Mouse (Mus musculus): Measurements from ENCODE around the gene Ddx41. TPM values are rescaled to one million over a fixed set of nuclear protein-coding genes. Genes with fewer than 3 reads are reported as not detected.

Ddx41 gene
- polyA plus RNA-seq, 1 experiment, result 16.0 TPM

GRCm38 (mm10) chr13:55557499-55557898, 21.0 kb upstream of the Ddx41 start:
- no peaks in the 10 kb centered on the region for H3K4me1 ChIP-seq (ENCODE audit: control insufficient read depth, insufficient read depth, insufficient read length, low read length)
- H3K4me3 ChIP-seq (ENCODE audit: insufficient read depth, low read depth, low read length), result no peak overlapping the region
- no peak overlapping the region for H3K27ac ChIP-seq (replicated peaks; ENCODE audit: low read depth, low read length)

GRCm38 (mm10) chr13:55555921-55556320, 19.5 kb upstream of the Ddx41 start:
- Histone ChIP-seq H3K4me3 (ENCODE audit: insufficient read depth, low read depth, low read length) (no peak overlapping the region), H3K4me1 (ENCODE audit: control insufficient read depth, insufficient read depth, insufficient read length, low read length) (no peaks in the 10 kb centered on the region), H3K27ac (replicated peaks; ENCODE audit: low read depth, low read length) (no peak overlapping the region)

GRCm38 (mm10) chr13:55549061-55549460, 12.6 kb upstream of the Ddx41 start:
- Histone ChIP-seq H3K4me3 (ENCODE audit: insufficient read depth, low read depth, low read length) (no peak overlapping the region), H3K27ac (replicated peaks; ENCODE audit: low read depth, low read length) (no peak overlapping the region), H3K4me1 (ENCODE audit: control insufficient read depth, insufficient read depth, insufficient read length, low read length) (no peaks in the 10 kb centered on the region)

GRCm38 (mm10) chr13:55548426-55548825, 12.0 kb upstream of the Ddx41 start:
- no peaks in the 10 kb centered on the region for H3K4me1 ChIP-seq (ENCODE audit: control insufficient read depth, insufficient read depth, insufficient read length, low read length)
- H3K27ac ChIP-seq (replicated peaks; ENCODE audit: low read depth, low read length), result no peak overlapping the region
- H3K4me3 ChIP-seq (ENCODE audit: insufficient read depth, low read depth, low read length), result no peak overlapping the region

GRCm38 (mm10) chr13:55547916-55548315, 11.5 kb upstream of the Ddx41 start:
- no peak overlapping the region for H3K4me3 ChIP-seq (ENCODE audit: insufficient read depth, low read depth, low read length)
- H3K27ac ChIP-seq (replicated peaks; ENCODE audit: low read depth, low read length), result no peak overlapping the region
- no peaks in the 10 kb centered on the region for H3K4me1 ChIP-seq (ENCODE audit: control insufficient read depth, insufficient read depth, insufficient read length, low read length)

GRCm38 (mm10) chr13:55544792-55545191, 8.3 kb upstream of the Ddx41 start:
- no peak overlapping the region for H3K4me3 ChIP-seq (ENCODE audit: insufficient read depth, low read depth, low read length)
- no peaks in the 10 kb centered on the region for H3K4me1 ChIP-seq (ENCODE audit: control insufficient read depth, insufficient read depth, insufficient read length, low read length)
- H3K27ac ChIP-seq (replicated peaks; ENCODE audit: low read depth, low read length), result no peak overlapping the region

GRCm38 (mm10) chr13:55543447-55543846, 7.0 kb upstream of the Ddx41 start:
- Histone ChIP-seq H3K27ac (replicated peaks; ENCODE audit: low read depth, low read length) (no peak overlapping the region), H3K4me3 (ENCODE audit: insufficient read depth, low read depth, low read length) (no peak overlapping the region), H3K4me1 (ENCODE audit: control insufficient read depth, insufficient read depth, insufficient read length, low read length) (no peaks in the 10 kb centered on the region)

GRCm38 (mm10) chr13:55542891-55543290, 6.4 kb upstream of the Ddx41 start:
- no peak overlapping the region for H3K27ac ChIP-seq (replicated peaks; ENCODE audit: low read depth, low read length)
- H3K4me3 ChIP-seq (ENCODE audit: insufficient read depth, low read depth, low read length), result no peak overlapping the region
- H3K4me1 ChIP-seq (ENCODE audit: control insufficient read depth, insufficient read depth, insufficient read length, low read length), result no peaks in the 10 kb centered on the region

- no peak overlapping the region for H3K4me3 ChIP-seq (ENCODE audit: insufficient read depth, low read depth, low read length)
- no peaks in the 10 kb centered on the region for H3K4me1 ChIP-seq (ENCODE audit: control insufficient read depth, insufficient read depth, insufficient read length, low read length)
- no peak overlapping the region for H3K27ac ChIP-seq (replicated peaks; ENCODE audit: low read depth, low read length)
Observed at GRCm38 (mm10) chr13:55540933-55541332, 4.5 kb upstream of the Ddx41 start.

GRCm38 (mm10) chr13:55535796-55536193, 663 bp downstream of the Ddx41 start:
- H3K4me1 ChIP-seq (ENCODE audit: control insufficient read depth, insufficient read depth, insufficient read length, low read length), result 0 out of 2 replicates have a peak, but pooled peaks cover 3% of the 10 kb centered on the region
- peak overlapping the region; percentile 65 for H3K4me3 ChIP-seq (ENCODE audit: insufficient read depth, low read depth, low read length)
- H3K27ac ChIP-seq (replicated peaks; ENCODE audit: low read depth, low read length), result no peak overlapping the region

GRCm38 (mm10) chr13:55535191-55535590, 1.3 kb downstream of the Ddx41 start:
- peak overlapping the region; percentile 65 for H3K4me3 ChIP-seq (ENCODE audit: insufficient read depth, low read depth, low read length)
- 0 out of 2 replicates have a peak, but pooled peaks cover 3% of the 10 kb centered on the region for H3K4me1 ChIP-seq (ENCODE audit: control insufficient read depth, insufficient read depth, insufficient read length, low read length)
- no peak overlapping the region for H3K27ac ChIP-seq (replicated peaks; ENCODE audit: low read depth, low read length)

GRCm38 (mm10) chr13:55529198-55529915, 7.1 kb downstream of the Ddx41 start, which contains the start of gene Dok3:
TSS of gene Dok3 (minus strand) at chr13:55529296.
- peak within 1 kb of the TSS; percentile 53 for H3K4me3 ChIP-seq (ENCODE audit: insufficient read depth, low read depth, low read length)
- H3K27ac ChIP-seq (replicated peaks; ENCODE audit: low read depth, low read length), result peak within 1 kb of the TSS; percentile 56
- peaks cover 7% of the 10 kb centered on the region for H3K4me1 ChIP-seq (ENCODE audit: control insufficient read depth, insufficient read depth, insufficient read length, low read length)

GRCm38 (mm10) chr13:55527834-55528772, 8.4 kb downstream of the Ddx41 start:
- Histone ChIP-seq H3K4me3 (ENCODE audit: insufficient read depth, low read depth, low read length) (peak overlapping the region; percentile 53), H3K27ac (replicated peaks; ENCODE audit: low read depth, low read length) (peak overlapping the region; percentile 56), H3K4me1 (ENCODE audit: control insufficient read depth, insufficient read depth, insufficient read length, low read length) (peaks cover 7% of the 10 kb centered on the region)

- peak overlapping the region; percentile 16; the same call in 1 of the 2 replicates for H3K27ac ChIP-seq (replicated peaks; ENCODE audit: low read depth, low read length)
- H3K4me1 ChIP-seq (ENCODE audit: control insufficient read depth, insufficient read depth, insufficient read length, low read length), result peaks cover 7% of the 10 kb centered on the region
- no peak overlapping the region; the same call in 1 of the 2 replicates for H3K4me3 ChIP-seq (ENCODE audit: insufficient read depth, low read depth, low read length)
Observed at GRCm38 (mm10) chr13:55527212-55527611, 9.2 kb downstream of the Ddx41 start.

- peaks cover 7% of the 10 kb centered on the region for H3K4me1 ChIP-seq (ENCODE audit: control insufficient read depth, insufficient read depth, insufficient read length, low read length)
- no peak overlapping the region for H3K4me3 ChIP-seq (ENCODE audit: insufficient read depth, low read depth, low read length)
- H3K27ac ChIP-seq (replicated peaks; ENCODE audit: low read depth, low read length), result no peak overlapping the region
Observed at GRCm38 (mm10) chr13:55525733-55526553, 10.5 kb downstream of the Ddx41 start.

Measured in brown adipose tissue, adult 24 weeks (tissue).